In the genomic region with DNA sequence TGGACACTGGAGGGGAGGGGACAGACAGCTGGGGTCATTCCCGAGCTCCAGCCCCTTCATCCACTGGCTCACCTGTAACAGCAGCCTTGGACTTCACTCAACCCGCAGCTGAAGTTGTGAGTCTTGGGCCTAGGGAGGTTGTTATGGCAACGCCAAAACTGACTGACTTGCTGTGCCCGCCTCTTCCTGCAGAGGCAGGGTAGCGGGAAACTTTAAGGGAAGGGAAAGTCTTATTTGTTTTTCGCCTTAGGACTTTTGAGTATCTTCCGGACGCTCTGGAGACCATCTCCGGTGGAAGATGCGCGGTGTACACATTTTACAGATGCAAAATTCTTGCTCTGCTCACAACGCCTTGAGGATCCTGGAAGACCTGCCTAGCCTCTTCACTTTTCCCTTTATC, we compare ENCODE assay signal across 10 mouse cellular contexts. TPM values are rescaled to one million over a fixed set of nuclear protein-coding genes. Genes with fewer than 3 reads are reported as not detected.
A peak's percentile ranks its signal among the peaks of the same experiment; 100 is the strongest.
DNase-seq lines count a peak whose midpoint lies in the region; ATAC-seq and TF ChIP-seq lines count a peak whose summit lies in the region.
"Had no signal": no experiment of that assay in that cellular context is flagged by ENCODE, and none has a peak within 500 bp of the region (broad histone marks: within the 10 kb centered on the region; RNA-seq: fewer than 3 reads in every experiment).

No protein-coding gene starts in this region.

- 0 out of 2 replicates have a peak, but pooled peaks have one; percentile 44 for ATAC-seq in forebrain, embryonic 14.5 days
- peak; percentile 53; the same call in 1 of the 2 replicates for ATAC-seq in kidney, postnatal 0 days (replicated peaks; ENCODE audit: low FRiP score, low read depth)

- no peaks in the 10 kb centered on the region for H3K9me3 ChIP-seq in ES-Bruce4 (replicated peaks; ENCODE audit: control insufficient read depth, insufficient read depth, low read length, poor library complexity, severe bottlenecking)
- no peaks in the 10 kb centered on the region for H3K9me3 ChIP-seq in forebrain, embryonic 14.5 days (replicated peaks; ENCODE audit: control insufficient read depth, low read length)
- no peaks in the 10 kb centered on the region for H3K9me3 ChIP-seq in kidney, postnatal 0 days (replicated peaks; ENCODE audit: low read length)

- H3K36me3 ChIP-seq in ES-Bruce4 (ENCODE audit: control insufficient read depth, insufficient read depth, low read length, poor library complexity, severe bottlenecking): no peaks in the 10 kb centered on the region
- H3K36me3 ChIP-seq in forebrain, embryonic 14.5 days (ENCODE audit: control insufficient read depth, insufficient read depth, low read length): no peaks in the 10 kb centered on the region
- no peaks in the 10 kb centered on the region for H3K36me3 ChIP-seq in kidney, postnatal 0 days (ENCODE audit: insufficient read depth, low read length)
- H3K36me3 ChIP-seq in macrophage (ENCODE audit: inconsistent target): no peaks in the 10 kb centered on the region

- WGBS in forebrain, embryonic 14.5 days: 2% methylated on average over 12 of the region's 12 CpGs
- 3% methylated on average over 12 of the region's 12 CpGs for WGBS in kidney, postnatal 0 days
- 5% methylated on average over 12 of the region's 12 CpGs for whole genome bisulfite sequencing in macrophage (ENCODE audit: missing documents)

- no peaks in the 10 kb centered on the region for H3K79me2 ChIP-seq in macrophage (ENCODE audit: inconsistent target)

- H3K27me3 ChIP-seq in ES-Bruce4 (ENCODE audit: control insufficient read depth, insufficient read depth, low read length, poor library complexity, severe bottlenecking): no peaks in the 10 kb centered on the region
- no peaks in the 10 kb centered on the region for H3K27me3 ChIP-seq in forebrain, embryonic 14.5 days (replicated peaks; ENCODE audit: control insufficient read depth, insufficient read depth, low read length)
- no peaks in the 10 kb centered on the region for H3K27me3 ChIP-seq in kidney, postnatal 0 days (ENCODE audit: insufficient read depth, low read length)

- peak overlapping the region; percentile 62 for H3K9ac ChIP-seq in ES-Bruce4 (ENCODE audit: low read depth, poor library complexity, severe bottlenecking)
- peak overlapping the region; percentile 55 for H3K9ac ChIP-seq in forebrain, embryonic 14.5 days (ENCODE audit: low read length)
- peak overlapping the region; percentile 40; the same call in 1 of the 2 replicates for H3K9ac ChIP-seq in kidney, postnatal 0 days (ENCODE audit: low read depth, low read length)

- DNase-seq in adrenal gland, postnatal 14 days: peak; percentile 66
- DNase-seq in adrenal gland, adult 18-20 months (ENCODE audit: low spot score in 2 of 2): no peak
- DNase-seq in forebrain, embryonic 14.5 days (ENCODE audit: low spot score): peak; percentile 74
- DNase-seq in kidney, postnatal 0 days (ENCODE audit: low spot score): peak; percentile 86
- DNase-seq in thymus, postnatal 0 days (ENCODE audit: low spot score): peak; percentile 75
- DNase-seq in c-Kit-positive CD71-positive TER-119-positive erythroid progenitor cells, embryonic 14.5 days (ENCODE audit: low spot score): no peak

- H3K4me1 ChIP-seq in ES-Bruce4 (ENCODE audit: control insufficient read depth, insufficient read depth, low read length): no peaks in the 10 kb centered on the region
- H3K4me1 ChIP-seq in forebrain, embryonic 14.5 days (ENCODE audit: control insufficient read depth, insufficient read depth, low read length): no peaks in the 10 kb centered on the region
- H3K4me1 ChIP-seq in kidney, postnatal 0 days (replicated peaks; ENCODE audit: insufficient read depth, low read length): no peaks in the 10 kb centered on the region

- TF ChIP-seq EP300 in ES-Bruce4 (IDR thresholded peaks at IDR 0.05; ENCODE audit: insufficient read depth, low read depth, low read length): no peak

- peak overlapping the region; percentile 36 for H3K4me2 ChIP-seq in forebrain, embryonic 14.5 days (ENCODE audit: low read length)
- H3K4me2 ChIP-seq in kidney, postnatal 0 days (ENCODE audit: low read length): peak overlapping the region; percentile 48

- 0 out of 2 replicates have a peak overlapping the region, but pooled peaks have one; percentile 5 for H3K27ac ChIP-seq in ES-Bruce4 (ENCODE audit: insufficient read depth, low read length)
- H3K27ac ChIP-seq in forebrain, embryonic 14.5 days (ENCODE audit: low read depth, low read length): no peak overlapping the region
- H3K27ac ChIP-seq in kidney, postnatal 0 days: no peak overlapping the region
- no peak overlapping the region for H3K27ac ChIP-seq in macrophage

- H3K4me3 ChIP-seq in ES-Bruce4 (ENCODE audit: low read depth, low read length) (peak overlapping the region; percentile 67), macrophage (ENCODE audit: inconsistent target) (peak overlapping the region; percentile 3; the same call in 1 of the 2 replicates)
- peak overlapping the region; percentile 11; the same call in 1 of the 2 replicates for H3K4me3 ChIP-seq in forebrain, embryonic 14.5 days (ENCODE audit: low read depth, low read length)
- no peak overlapping the region for H3K4me3 ChIP-seq in kidney, postnatal 0 days (replicated peaks; ENCODE audit: low read depth, low read length)

- no peak for TF ChIP-seq POLR2A in ES-Bruce4 (IDR thresholded peaks at IDR 0.05; ENCODE audit: insufficient read depth, low read length)

- TF ChIP-seq CTCF in ES-Bruce4 (IDR thresholded peaks at IDR 0.05; ENCODE audit: low read depth, low read length): no peak
- peak; percentile 45 for TF ChIP-seq CTCF in kidney, postnatal 0 days (IDR thresholded peaks at IDR 0.05; ENCODE audit: low read depth)

RNA-seq across cellular contexts. Expression of gene Morn3, which starts 2.5 kb away (rescaled TPM):
- not detected in 2 replicates for total RNA-seq in adrenal gland, postnatal 14 days (2021)
- total RNA-seq in adrenal gland, adult 18-20 months (2021): not detected
- polyA plus RNA-seq in ES-Bruce4 (2011; ENCODE audit: insufficient read depth, insufficient read length, low read depth, missing spikeins) (not detected in 2 replicates), macrophage (2018) (not detected in 3 replicates)
- polyA plus RNA-seq in forebrain, embryonic 14.5 days (2014; fragmentation: Nextera tagmentation; extraction: Ambion mirVana): 0.63 and 0.83 TPM in 2 replicates
- polyA plus RNA-seq in kidney, postnatal 0 days (2015; fragmentation: Nextera tagmentation; extraction: Ambion mirVana): 0.46 TPM in 1 of 2 replicates, not detected in the other
- not detected for total RNA-seq in macrophage (2018; cell fraction: chromatin; rRNA removed)
- not detected for total RNA-seq in macrophage (2018; cell fraction: cytosol; rRNA removed)
- total RNA-seq in macrophage (2018; cell fraction: nucleus; rRNA removed): not detected
- polyA plus RNA-seq in thymus, postnatal 0 days (2015; fragmentation: Nextera tagmentation; extraction: Ambion mirVana): 0.58 and 0.60 TPM in 2 replicates
- polyA plus RNA-seq: C2C12; large intestine, adult 2 months had no signal

RNA-seq across cellular contexts. Expression of gene Tmem120b, which starts 18.9 kb away (rescaled TPM):
- total RNA-seq in adrenal gland, postnatal 14 days (2021): 17.7 and 19.2 TPM in 2 replicates
- 10 to 100 TPM; 22.2 to 68.8 TPM for total RNA-seq in adrenal gland, adult 18-20 months (2021)
- polyA plus RNA-seq in ES-Bruce4 (2011; ENCODE audit: insufficient read depth, insufficient read length, low read depth, missing spikeins): 8.9 and 9.1 TPM in 2 replicates
- polyA plus RNA-seq in forebrain, embryonic 14.5 days (2014; fragmentation: Nextera tagmentation; extraction: Ambion mirVana): 8.1 and 10.6 TPM in 2 replicates
- 12.5 and 12.6 TPM in 2 replicates for polyA plus RNA-seq in kidney, postnatal 0 days (2015; fragmentation: Nextera tagmentation; extraction: Ambion mirVana)
- total RNA-seq in macrophage (2018; cell fraction: chromatin; rRNA removed): 10 to 100 TPM in 22 of 26 experiments, 1 to 10 TPM in 4; 7.3 to 56.2 (median 16.3) TPM
- 1 to 10 TPM; 2.4 to 6.0 (median 3.9) TPM for total RNA-seq in macrophage (2018; cell fraction: cytosol; rRNA removed)
- 10 to 100 TPM in 16 of 26 experiments, 1 to 10 TPM in 10; 5.4 to 27.9 (median 11.3) TPM for total RNA-seq in macrophage (2018; cell fraction: nucleus; rRNA removed)
- polyA plus RNA-seq in macrophage (2018): 4.5 to 7.4 TPM (median 5.4 TPM) in 3 replicates
- polyA plus RNA-seq in thymus, postnatal 0 days (2015; fragmentation: Nextera tagmentation; extraction: Ambion mirVana): 33.2 and 35.9 TPM in 2 replicates

RNA-seq across cellular contexts. Expression of gene Orai1, which starts 34.4 kb away (rescaled TPM):
- 11.7 and 13.4 TPM in 2 replicates for total RNA-seq in adrenal gland, postnatal 14 days (2021)
- total RNA-seq in adrenal gland, adult 18-20 months (2021): 10 to 100 TPM; 10.1 to 11.0 TPM
- 12.7 and 13.3 TPM in 2 replicates for polyA plus RNA-seq in ES-Bruce4 (2011; ENCODE audit: insufficient read depth, insufficient read length, low read depth, missing spikeins)
- 13.3 and 13.8 TPM in 2 replicates for polyA plus RNA-seq in forebrain, embryonic 14.5 days (2014; fragmentation: Nextera tagmentation; extraction: Ambion mirVana)
- polyA plus RNA-seq in kidney, postnatal 0 days (2015; fragmentation: Nextera tagmentation; extraction: Ambion mirVana): 22.5 and 23.4 TPM in 2 replicates
- total RNA-seq in macrophage (2018; cell fraction: chromatin; rRNA removed): 10 to 100 TPM in 21 of 26 experiments, 1 to 10 TPM in 5; 2.8 to 40.6 (median 18.2) TPM
- total RNA-seq in macrophage (2018; cell fraction: cytosol; rRNA removed): 10 to 100 TPM; 18.7 to 41.9 (median 32.1) TPM
- total RNA-seq in macrophage (2018; cell fraction: nucleus; rRNA removed): 10 to 100 TPM in 24 of 26 experiments, 1 to 10 TPM in 2; 7.3 to 39.8 (median 20.7) TPM
- 17.7 to 42.0 TPM (median 35.0 TPM) in 3 replicates for polyA plus RNA-seq in macrophage (2018)
- polyA plus RNA-seq in thymus, postnatal 0 days (2015; fragmentation: Nextera tagmentation; extraction: Ambion mirVana): 16.1 and 17.3 TPM in 2 replicates

RNA-seq across cellular contexts. Expression of gene Kdm2b, which starts 59.6 kb away (rescaled TPM):
- 20.5 and 24.7 TPM in 2 replicates for total RNA-seq in adrenal gland, postnatal 14 days (2021)
- total RNA-seq in adrenal gland, adult 18-20 months (2021): 10 to 100 TPM; 13.0 to 13.7 TPM
- polyA plus RNA-seq in ES-Bruce4 (2011; ENCODE audit: insufficient read depth, insufficient read length, low read depth, missing spikeins) (50.3 and 56.8 TPM in 2 replicates), macrophage (2018) (23.6 to 28.0 TPM (median 23.7 TPM) in 3 replicates)
- 73.8 and 94.1 TPM in 2 replicates for polyA plus RNA-seq in forebrain, embryonic 14.5 days (2014; fragmentation: Nextera tagmentation; extraction: Ambion mirVana)
- polyA plus RNA-seq in kidney, postnatal 0 days (2015; fragmentation: Nextera tagmentation; extraction: Ambion mirVana): 62.5 and 66.1 TPM in 2 replicates
- total RNA-seq in macrophage (2018; cell fraction: chromatin; rRNA removed): 10 to 100 TPM in 23 of 26 experiments, 1 to 10 TPM in 3; 7.2 to 82.4 (median 41.6) TPM
- total RNA-seq in macrophage (2018; cell fraction: cytosol; rRNA removed): 10 to 100 TPM in 25 of 26 experiments, 1 to 10 TPM in 1; 9.1 to 34.3 (median 22.3) TPM
- total RNA-seq in macrophage (2018; cell fraction: nucleus; rRNA removed): 10 to 100 TPM in 25 of 26 experiments, 1 to 10 TPM in 1; 9.9 to 63.2 (median 24.7) TPM
- 29.6 and 31.8 TPM in 2 replicates for polyA plus RNA-seq in thymus, postnatal 0 days (2015; fragmentation: Nextera tagmentation; extraction: Ambion mirVana)

Comparison
In these comparisons a context has a peak if more than half of its experiments do, and no peak if none do; other contexts are left out.
1. DNase-seq: peak in adrenal gland, postnatal 14 days (single experiment), forebrain, embryonic 14.5 days (single experiment), kidney, postnatal 0 days (single experiment) and thymus, postnatal 0 days (single experiment); none in adrenal gland, adult 18-20 months (0 of 2) and c-Kit-positive CD71-positive TER-119-positive erythroid progenitor cells, embryonic 14.5 days (single experiment).
2. Peak in every context shown above with its lines, with median percentiles within 50 percentile points of each other: H3K9ac ChIP-seq.